8 mouse cellular contexts compared by ENCODE assay signal in genomic region chr1:191313158-191313557, GRCm38 (mm10). TPM values are rescaled to one million over a fixed set of nuclear protein-coding genes. Genes with fewer than 3 reads are reported as not detected.
DNase-seq lines count a peak whose midpoint lies in the region; ATAC-seq and TF ChIP-seq lines count a peak whose summit lies in the region.

No protein-coding gene starts in this region.

- peaks cover 8% of the 10 kb centered on the region in 2 experiments for H3K4me1 ChIP-seq in heart, embryonic 14.5 days (ENCODE audit: control insufficient read depth in 2 of 2, insufficient read depth in 2 of 2, low read length in 2 of 2)
- peaks cover 35% of the 10 kb centered on the region for H3K4me1 ChIP-seq in G1E (ENCODE audit: insufficient read depth, low read depth, low read length)
- peaks cover 10% of the 10 kb centered on the region for H3K4me1 ChIP-seq in heart, postnatal 0 days (ENCODE audit: control insufficient read depth, insufficient read depth)

- peak overlapping the region; percentile 58 to 75 for H3K27ac ChIP-seq in heart, embryonic 14.5 days (replicated peaks in 1 of 2; ENCODE audit: control insufficient read depth in 1 of 2, insufficient read depth in 1 of 2, low read depth in 2 of 2, low read length in 2 of 2)
- H3K27ac ChIP-seq in heart, postnatal 0 days (ENCODE audit: low read depth): peak overlapping the region; percentile 86; the same call in 1 of the 2 replicates
- H3K27ac ChIP-seq in macrophage: peak overlapping the region; percentile 82

- peak overlapping the region; percentile 50 to 68 for H3K4me3 ChIP-seq in heart, embryonic 14.5 days (ENCODE audit: control insufficient read depth in 1 of 2, insufficient read depth in 1 of 2, low read depth in 1 of 2, low read length in 2 of 2)
- H3K4me3 ChIP-seq in G1E (ENCODE audit: low read depth, low read length) (peak overlapping the region; percentile 76; the same call in 1 of the 2 replicates), macrophage (ENCODE audit: inconsistent target) (peak overlapping the region; percentile 55)
- H3K4me3 ChIP-seq in heart, postnatal 0 days (ENCODE audit: low read depth, low read length): peak overlapping the region; percentile 67

- H3K9me3 ChIP-seq in heart, embryonic 14.5 days (ENCODE audit: control insufficient read depth, low read length): no peaks in the 10 kb centered on the region
- no peaks in the 10 kb centered on the region for H3K9me3 ChIP-seq in G1E (replicated peaks)
- H3K9me3 ChIP-seq in heart, postnatal 0 days (replicated peaks; ENCODE audit: control insufficient read depth, low read length): no peaks in the 10 kb centered on the region

- H3K9ac ChIP-seq in heart, embryonic 14.5 days (ENCODE audit: low read length): peak overlapping the region; percentile 66
- peak overlapping the region; percentile 61 for H3K9ac ChIP-seq in heart, postnatal 0 days (replicated peaks; ENCODE audit: low read depth, low read length)

- H3K79me2 ChIP-seq in macrophage (ENCODE audit: inconsistent target): no peaks in the 10 kb centered on the region

- H3K36me3 ChIP-seq in heart, embryonic 14.5 days (ENCODE audit: control insufficient read depth, insufficient read depth, low read length): no peaks in the 10 kb centered on the region
- peaks cover 20% of the 10 kb centered on the region for H3K36me3 ChIP-seq in G1E (replicated peaks)
- 0 out of 2 replicates have a peak, but pooled peaks cover 4% of the 10 kb centered on the region for H3K36me3 ChIP-seq in heart, postnatal 0 days (replicated peaks; ENCODE audit: control insufficient read depth, insufficient read depth, low read length)
- H3K36me3 ChIP-seq in macrophage (ENCODE audit: inconsistent target): no peaks in the 10 kb centered on the region

- no peaks in the 10 kb centered on the region for H3K27me3 ChIP-seq in heart, embryonic 14.5 days (ENCODE audit: control insufficient read depth, insufficient read depth, low read length)
- no peaks in the 10 kb centered on the region for H3K27me3 ChIP-seq in G1E (ENCODE audit: insufficient read depth, low read length)
- no peaks in the 10 kb centered on the region for H3K27me3 ChIP-seq in heart, postnatal 0 days (ENCODE audit: control insufficient read depth, insufficient read depth, low read length)

- peak overlapping the region; percentile 64 for H3K4me2 ChIP-seq in heart, embryonic 14.5 days (ENCODE audit: low read length)
- H3K4me2 ChIP-seq in heart, postnatal 0 days (ENCODE audit: low read depth, low read length): peak overlapping the region; percentile 59

- ATAC-seq in heart, embryonic 14.5 days (ENCODE audit: insufficient number of reproducible peaks, insufficient read depth, low FRiP score, low read depth): no peak
- no peak for ATAC-seq in G1E (ENCODE audit: extremely low read depth, insufficient number of reproducible peaks, low FRiP score, poor library complexity, severe bottlenecking)
- no peak for ATAC-seq in heart, postnatal 0 days (ENCODE audit: insufficient read depth, low read depth)

- WGBS in heart, embryonic 14.5 days: 64% methylated on average over 6 of the region's 6 CpGs
- 54% methylated on average over 6 of the region's 6 CpGs for WGBS in heart, postnatal 0 days
- WGBS in macrophage (ENCODE audit: missing documents): 42% methylated on average over 6 of the region's 6 CpGs

- no peak for TF ChIP-seq CTCF in G1E (IDR thresholded peaks at IDR 0.05; ENCODE audit: low read depth, low read length)
- TF ChIP-seq CTCF in heart, postnatal 0 days (IDR thresholded peaks at IDR 0.05; ENCODE audit: low read depth): no peak

- intact Hi-C loops in heart, postnatal 36 days (cut with DNase I): loop anchor here (2.0 to 5.0 kb wide), 4 partner anchors 34 to 504 kb away; no protein-coding TSS in a partner anchor
- intact Hi-C loops in left cerebral cortex, postnatal 14 days (cut with DNase I): loop anchor here (10.0 kb wide), 1 partner anchor 502 kb away; no protein-coding TSS in a partner anchor

- no peak for TF ChIP-seq EP300 in heart, postnatal 0 days (IDR thresholded peaks at IDR 0.05; ENCODE audit: low read depth)

- no peak for DNase-seq in heart, postnatal 36 days
- DNase-seq in G1E (ENCODE audit: low spot score): no peak
- no peak for DNase-seq in heart, postnatal 0 days (ENCODE audit: low spot score)
- no peak for DNase-seq in left cerebral cortex, postnatal 14 days (ENCODE audit: low spot score in 2 of 2)
- no peak for DNase-seq in urinary bladder, postnatal 14 days (ENCODE audit: low spot score)
- DNase-seq in c-Kit-positive CD71-positive TER-119-positive erythroid progenitor cells, embryonic 14.5 days (ENCODE audit: low spot score): no peak

RNA-seq across cellular contexts. Expression of gene Nenf, which starts 4.8 kb away (rescaled TPM):
- 138 and 157 TPM in 2 replicates for polyA plus RNA-seq in heart, embryonic 14.5 days (2014; fragmentation: Nextera tagmentation; extraction: Ambion mirVana)
- total RNA-seq in heart, postnatal 36 days (2021): 100 to 1,000 TPM; 105 to 108 TPM
- total RNA-seq in G1E (2014; fragmentation: Nextera tagmentation) (50.9 and 65.1 TPM in 2 replicates), G1E (2017) (24.7 and 34.0 TPM in 2 replicates)
- polyA plus RNA-seq in G1E (2012) (52.0 and 60.8 TPM in 2 replicates), macrophage (2018) (30.8 to 55.9 TPM (median 45.1 TPM) in 3 replicates)
- total RNA-seq in heart, postnatal 0 days (2014; rRNA removed; ENCODE audit: low replicate concordance): 209 and 250 TPM in 2 replicates
- polyA plus RNA-seq in heart, postnatal 0 days (2015; fragmentation: Nextera tagmentation; extraction: Ambion mirVana): 166 and 171 TPM in 2 replicates
- 10 to 100 TPM in 1 of 26 experiments, 1 to 10 TPM in 14, not detected in 11; 1.4 to 13.4 (median 2.5) TPM for total RNA-seq in macrophage (2018; cell fraction: chromatin; rRNA removed)
- 10 to 100 TPM; 48.8 to 69.1 (median 56.8) TPM for total RNA-seq in macrophage (2018; cell fraction: cytosol; rRNA removed)
- 10 to 100 TPM in 18 of 26 experiments, 1 to 10 TPM in 8; 3.8 to 23.1 (median 13.1) TPM for total RNA-seq in macrophage (2018; cell fraction: nucleus; rRNA removed)
- total RNA-seq in left cerebral cortex, postnatal 14 days (2021): 10 to 100 TPM; 68.6 to 70.4 TPM

RNA-seq across cellular contexts. Expression of gene Tmem206, which starts 12.6 kb away (rescaled TPM):
- polyA plus RNA-seq in heart, embryonic 14.5 days (2014; fragmentation: Nextera tagmentation; extraction: Ambion mirVana): 18.5 and 20.9 TPM in 2 replicates
- 1 to 10 TPM; 3.2 to 4.2 TPM for total RNA-seq in heart, postnatal 36 days (2021)
- 18.8 and 22.6 TPM in 2 replicates for total RNA-seq in G1E (2014; fragmentation: Nextera tagmentation)
- 8.0 and 9.2 TPM in 2 replicates for total RNA-seq in G1E (2017)
- 3.4 and 3.7 TPM in 2 replicates for polyA plus RNA-seq in G1E (2012)
- total RNA-seq in heart, postnatal 0 days (2014; rRNA removed; ENCODE audit: low replicate concordance): 5.3 and 11.4 TPM in 2 replicates
- 10.4 and 10.9 TPM in 2 replicates for polyA plus RNA-seq in heart, postnatal 0 days (2015; fragmentation: Nextera tagmentation; extraction: Ambion mirVana)
- total RNA-seq in macrophage (2018; cell fraction: chromatin; rRNA removed): 10 to 100 TPM in 23 of 26 experiments, 1 to 10 TPM in 3; 5.9 to 95.6 (median 32.8) TPM
- 10 to 100 TPM; 37.3 to 87.6 (median 63.9) TPM for total RNA-seq in macrophage (2018; cell fraction: cytosol; rRNA removed)
- total RNA-seq in macrophage (2018; cell fraction: nucleus; rRNA removed): 100 to 1,000 TPM in 9 of 26 experiments, 10 to 100 TPM in 17; 18.7 to 147 (median 77.3) TPM
- polyA plus RNA-seq in macrophage (2018): 54.6 to 94.7 TPM (median 76.4 TPM) in 3 replicates
- total RNA-seq in left cerebral cortex, postnatal 14 days (2021): 1 to 10 TPM; 8.6 to 9.2 TPM
